Mouse (Mus musculus): ENCODE measurements around the gene D7Ertd443e. TPM values are rescaled to one million over a fixed set of nuclear protein-coding genes. Genes with fewer than 3 reads are reported as not detected.

Gene D7Ertd443e
- total and polyA plus RNA-seq, 3 experiments, result not detected

GRCm38 (mm10) chr7:134320979-134321378 is 64.5 kb downstream of the D7Ertd443e start:
- Histone ChIP-seq H3K9me3 (replicated peaks; ENCODE audit: insufficient read depth, low read length) (no peaks in the 10 kb centered on the region), H3K79me2 (ENCODE audit: control insufficient read depth, insufficient read depth, low read length, poor library complexity) (no peaks in the 10 kb centered on the region), H3K4me3 (ENCODE audit: control insufficient read depth in 1 of 2, insufficient read depth in 1 of 2, low read depth in 2 of 2, low read length in 2 of 2) (no peak overlapping the region), H3K4me1 (ENCODE audit: control insufficient read depth in 1 of 2, insufficient read depth in 2 of 2, low read length in 2 of 2) (no peaks in the 10 kb centered on the region), H3K36me3 (ENCODE audit: control insufficient read depth in 1 of 2, insufficient read depth in 2 of 2, low read length in 2 of 2) (no peaks in the 10 kb centered on the region), H3K27ac (ENCODE audit: control insufficient read depth, low read depth, low read length) (no peak overlapping the region), H3K27me3 (ENCODE audit: control insufficient read depth in 1 of 2, insufficient read depth in 2 of 2, low read length in 2 of 2) (no peaks in the 10 kb centered on the region), H3K9ac (ENCODE audit: control insufficient read depth, low read depth, low read length, poor library complexity, severe bottlenecking) (no peak overlapping the region)
- TF ChIP-seq USF1 (IDR thresholded peaks at IDR 0.05; ENCODE audit: low read depth, low read length) (no peak), GABPA (IDR thresholded peaks at IDR 0.05; ENCODE audit: low read depth, low read length) (no peak), ZKSCAN1 (IDR thresholded peaks at IDR 0.05; ENCODE audit: low read depth, low read length) (no peak), ZNF384 (IDR thresholded peaks at IDR 0.05; ENCODE audit: low read depth, low read length) (no peak), ZC3H11A (IDR thresholded peaks at IDR 0.05; ENCODE audit: low read depth, low read length) (no peak), MAFK (IDR thresholded peaks at IDR 0.05; ENCODE audit: borderline replicate concordance, low read depth, low read length) (no peak), MYC (IDR thresholded peaks at IDR 0.05; ENCODE audit: low read depth, low read length) (no peak), MEF2A (IDR thresholded peaks at IDR 0.05; ENCODE audit: extremely low read depth, insufficient replicate concordance, low read depth, low read length, poor library complexity, severe bottlenecking) (no peak), SIN3A (IDR thresholded peaks at IDR 0.05; ENCODE audit: low read length) (no peak), MAX (IDR thresholded peaks at IDR 0.05; ENCODE audit: low read length) (no peak), CHD2 (IDR thresholded peaks at IDR 0.05; ENCODE audit: low read length) (no peak), KAT2A (conservative IDR thresholded peaks at IDR 0.05; ENCODE audit: low read depth, low read length) (no peak), TBP (IDR thresholded peaks at IDR 0.05; ENCODE audit: low read depth, low read length) (no peak), CHD1 (IDR thresholded peaks at IDR 0.05; ENCODE audit: low read depth, low read length) (no peak), SMC3 (IDR thresholded peaks at IDR 0.05; ENCODE audit: low read depth, low read length) (no peak), MYB (IDR thresholded peaks at IDR 0.05; ENCODE audit: low read depth, low read length) (no peak)
- no peak for DNase-seq (ENCODE audit: low read depth, low spot score)

DNA sequence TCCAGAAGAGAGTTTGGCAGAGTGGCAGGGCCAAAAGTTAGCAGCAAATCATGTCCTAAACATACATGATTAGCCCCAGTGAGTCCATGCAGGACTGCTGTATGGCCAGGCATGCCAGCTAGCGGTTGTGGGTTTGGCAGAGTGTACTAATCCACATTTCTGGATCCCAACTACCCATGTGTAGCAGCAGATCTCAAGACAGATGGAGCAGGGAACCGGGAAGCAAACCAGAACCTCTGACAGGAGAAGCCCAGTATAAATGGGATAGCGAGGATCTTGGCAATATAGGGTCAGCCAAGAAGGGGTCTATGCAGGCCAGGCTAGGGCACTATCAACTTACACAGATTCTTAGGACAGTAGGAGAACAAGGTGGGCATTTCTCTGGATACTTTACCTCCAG is 83.4 kb downstream of the D7Ertd443e start:
- no peaks in the 10 kb centered on the region for H3K79me2 ChIP-seq (ENCODE audit: control insufficient read depth, insufficient read depth, low read length, poor library complexity)
- no peaks in the 10 kb centered on the region for H3K27me3 ChIP-seq (ENCODE audit: control insufficient read depth in 1 of 2, insufficient read depth in 2 of 2, low read length in 2 of 2)
- no peaks in the 10 kb centered on the region for H3K9me3 ChIP-seq (replicated peaks; ENCODE audit: insufficient read depth, low read length)
- no peaks in the 10 kb centered on the region for H3K4me1 ChIP-seq (ENCODE audit: control insufficient read depth in 1 of 2, insufficient read depth in 2 of 2, low read length in 2 of 2)
- H3K27ac ChIP-seq (ENCODE audit: control insufficient read depth, low read depth, low read length), result no peak overlapping the region
- no peaks in the 10 kb centered on the region for H3K36me3 ChIP-seq (ENCODE audit: control insufficient read depth in 1 of 2, insufficient read depth in 2 of 2, low read length in 2 of 2)
- no peak overlapping the region for H3K4me3 ChIP-seq (ENCODE audit: control insufficient read depth in 1 of 2, insufficient read depth in 1 of 2, low read depth in 2 of 2, low read length in 2 of 2)
- H3K9ac ChIP-seq (ENCODE audit: control insufficient read depth, low read depth, low read length, poor library complexity, severe bottlenecking), result no peak overlapping the region
- TF ChIP-seq ZMIZ1 (IDR thresholded peaks at IDR 0.05; ENCODE audit: low read depth, low read length) (no peak), MAZ (IDR thresholded peaks at IDR 0.05; ENCODE audit: low read depth, low read length) (no peak), GATA1 (IDR thresholded peaks at IDR 0.05; ENCODE audit: low read depth, low read length) (no peak), POLR2AphosphoS5 (IDR thresholded peaks at IDR 0.05; ENCODE audit: borderline replicate concordance, low read depth, low read length) (no peak), ETS1 (IDR thresholded peaks at IDR 0.05; ENCODE audit: low read depth, low read length) (no peak), ELF1 (IDR thresholded peaks at IDR 0.05; ENCODE audit: low read depth, low read length) (no peak), MAFK (IDR thresholded peaks at IDR 0.05; ENCODE audit: borderline replicate concordance, low read depth, low read length) (no peak), MEF2A (IDR thresholded peaks at IDR 0.05; ENCODE audit: extremely low read depth, insufficient replicate concordance, low read depth, low read length, poor library complexity, severe bottlenecking) (no peak), SIN3A (IDR thresholded peaks at IDR 0.05; ENCODE audit: low read length) (no peak), NRF1 (IDR thresholded peaks at IDR 0.05; ENCODE audit: insufficient read depth, low read depth, low read length, poor library complexity, severe bottlenecking) (no peak), ZKSCAN1 (IDR thresholded peaks at IDR 0.05; ENCODE audit: low read depth, low read length) (no peak), MYC (IDR thresholded peaks at IDR 0.05; ENCODE audit: low read depth, low read length) (no peak), ZC3H11A (IDR thresholded peaks at IDR 0.05; ENCODE audit: low read depth, low read length) (no peak), UBTF (IDR thresholded peaks at IDR 0.05; ENCODE audit: borderline replicate concordance, insufficient read depth, low read depth, low read length) (no peak), MAX (IDR thresholded peaks at IDR 0.05; ENCODE audit: low read length) (no peak), ZNF384 (IDR thresholded peaks at IDR 0.05; ENCODE audit: low read depth, low read length) (no peak), CHD1 (IDR thresholded peaks at IDR 0.05; ENCODE audit: low read depth, low read length) (no peak), JUND (IDR thresholded peaks at IDR 0.05; ENCODE audit: low read depth, low read length) (no peak), RAD21 (IDR thresholded peaks at IDR 0.05; ENCODE audit: low read depth, low read length) (no peak)
- DNase-seq (ENCODE audit: low read depth, low spot score), result no peak

Measured in MEL (cell line).